Mouse (Mus musculus) heart, adult 9 months (tissue): Measurements from ENCODE around the gene Hsd3b6.
"Not testable (repeated sequence)": the region's sequence is repeated elsewhere in the genome, so short reads cannot be mapped to it uniquely, and the experiment has no call there.

ENCODE experiments used
- DNase-seq, 2 experiments: peaks; one replicate each; pipeline ENCODE4 v3.0.0; 2022; ENCODE audit warnings: low spot score in 2 of 2

Hsd3b6 gene

GRCm38 (mm10) chr3:98814101-98814670 lies at the start of gene Hsd3b6:
TSS of gene Hsd3b6 (minus strand) at chr3:98814443.
- no peak for DNase-seq

- no peak for DNase-seq
Measured at GRCm38 (mm10) chr3:98862800-98863199, 48.6 kb upstream of the Hsd3b6 start.

GRCm38 (mm10) chr3:98859576-98859975 lies 45.3 kb upstream of the Hsd3b6 start, which contains the start of gene Hsd3b1:
TSS of gene Hsd3b1 (minus strand) at chr3:98859794.
- no peak for DNase-seq

GRCm38 (mm10) chr3:98858051-98858450 lies 43.8 kb upstream of the Hsd3b6 start:
- no peak for DNase-seq

- DNase-seq, result no peak
Measured at GRCm38 (mm10) chr3:98856892-98857291, 42.6 kb upstream of the Hsd3b6 start.

DNA sequence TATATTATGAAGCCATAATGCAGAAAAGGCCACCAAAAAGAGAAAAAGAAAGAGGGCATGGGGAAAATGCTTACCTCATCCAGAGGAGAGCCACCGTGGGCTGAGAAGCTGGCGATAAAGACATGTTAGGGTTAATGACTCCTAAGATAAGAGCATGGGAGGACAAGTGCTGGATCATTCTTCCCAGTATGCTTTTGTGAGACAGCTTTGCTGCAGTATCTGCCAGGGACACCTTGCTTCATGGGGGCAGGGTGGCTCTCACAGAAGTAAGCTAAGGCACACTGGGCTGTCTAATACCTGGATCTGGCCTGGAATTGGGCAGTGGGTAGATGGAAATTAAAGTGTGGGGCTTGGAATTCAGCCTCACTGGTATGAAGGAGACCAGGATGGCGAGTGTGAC lies 40.9 kb upstream of the Hsd3b6 start:
- no peak for DNase-seq

DNA sequence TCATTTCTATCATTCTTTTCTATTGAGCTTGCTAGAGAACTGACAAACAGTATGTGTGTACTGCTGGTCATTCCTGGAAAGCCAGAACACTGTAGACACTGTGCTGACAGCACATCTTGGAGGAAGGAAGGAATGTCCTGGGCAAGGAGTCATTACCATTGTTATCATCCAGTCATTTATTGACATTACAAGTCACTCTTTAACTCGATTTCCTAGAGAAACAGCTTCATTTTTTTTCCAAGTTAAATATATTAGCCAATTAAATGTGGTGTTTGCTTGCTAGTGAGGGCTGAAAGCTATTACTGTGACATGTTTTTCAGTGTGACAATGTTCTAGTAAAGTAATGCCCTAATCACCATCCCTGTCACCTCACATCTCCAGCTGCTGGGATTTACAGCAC lies 39.4 kb upstream of the Hsd3b6 start:
- no peak for DNase-seq

GRCm38 (mm10) chr3:98853051-98853450 lies 38.8 kb upstream of the Hsd3b6 start:
- DNase-seq, result no peak

- no peak for DNase-seq
Measured at GRCm38 (mm10) chr3:98852631-98853030, 38.4 kb upstream of the Hsd3b6 start.

DNA sequence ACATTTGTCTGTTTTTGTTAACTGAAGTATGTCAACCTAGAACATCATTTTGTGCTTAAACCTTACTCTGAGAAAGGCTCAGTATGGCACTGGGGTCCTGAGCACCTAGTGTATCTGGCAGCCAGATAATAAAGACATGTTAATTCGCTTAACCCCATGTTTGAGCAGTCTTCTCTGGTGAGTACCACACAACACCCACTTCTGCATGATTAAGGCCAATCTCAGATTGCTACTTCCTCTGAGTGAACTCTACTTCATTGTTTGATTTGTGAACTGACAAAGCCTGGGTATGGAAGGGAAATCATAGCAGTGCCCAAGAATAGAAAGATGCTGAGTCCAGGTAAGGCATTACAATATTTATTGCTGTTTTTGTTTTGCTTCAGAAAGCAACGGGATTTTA lies 37.6 kb upstream of the Hsd3b6 start:
- no peak for DNase-seq

- DNase-seq, result no peak
Measured at GRCm38 (mm10) chr3:98850262-98850661, 36.0 kb upstream of the Hsd3b6 start.

DNA sequence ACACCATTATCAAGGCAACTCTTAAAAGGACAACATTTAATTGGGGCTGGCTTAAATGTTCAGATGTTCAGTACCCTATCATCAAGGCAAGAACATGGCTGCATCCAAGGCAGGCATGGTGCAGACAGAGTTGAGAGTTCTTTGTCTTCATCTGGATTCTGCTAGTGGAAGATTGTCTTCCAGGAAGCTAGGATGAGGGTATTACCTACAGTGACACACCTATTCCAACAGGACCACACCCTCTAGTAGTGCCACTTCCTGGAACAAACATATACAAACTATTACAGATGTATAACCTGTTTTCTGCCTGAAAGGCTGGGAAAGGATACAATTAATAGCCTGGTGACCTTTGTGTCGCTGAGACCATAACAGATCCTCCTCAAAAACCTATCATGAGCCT lies 34.7 kb upstream of the Hsd3b6 start:
- DNase-seq, result no peak

GRCm38 (mm10) chr3:98812653-98813052 lies 1.6 kb downstream of the Hsd3b6 start:
- not testable (repeated sequence) for DNase-seq

GRCm38 (mm10) chr3:98805032-98805431 lies 9.2 kb downstream of the Hsd3b6 start:
- DNase-seq, result not testable (repeated sequence)

DNA sequence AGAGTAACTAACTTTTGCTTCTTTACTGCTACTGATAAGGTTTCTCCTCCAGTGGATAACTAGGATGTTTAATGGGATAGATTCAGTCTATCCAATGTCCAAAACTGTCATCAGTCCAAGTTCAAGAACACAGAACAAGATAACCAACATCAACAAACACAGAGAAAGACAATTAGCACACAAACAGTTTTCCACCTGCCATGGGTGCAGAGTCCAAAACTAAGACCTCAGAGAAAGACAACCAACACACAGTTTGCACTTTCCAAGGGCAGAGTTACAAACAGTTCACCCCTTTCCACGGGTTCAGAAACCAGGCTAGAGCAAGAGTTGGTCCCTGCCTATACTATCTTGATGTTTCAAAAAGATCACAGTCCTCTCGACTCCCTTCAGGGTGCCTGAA lies 27.7 kb downstream of the Hsd3b6 start:
- DNase-seq, result no peak

DNA sequence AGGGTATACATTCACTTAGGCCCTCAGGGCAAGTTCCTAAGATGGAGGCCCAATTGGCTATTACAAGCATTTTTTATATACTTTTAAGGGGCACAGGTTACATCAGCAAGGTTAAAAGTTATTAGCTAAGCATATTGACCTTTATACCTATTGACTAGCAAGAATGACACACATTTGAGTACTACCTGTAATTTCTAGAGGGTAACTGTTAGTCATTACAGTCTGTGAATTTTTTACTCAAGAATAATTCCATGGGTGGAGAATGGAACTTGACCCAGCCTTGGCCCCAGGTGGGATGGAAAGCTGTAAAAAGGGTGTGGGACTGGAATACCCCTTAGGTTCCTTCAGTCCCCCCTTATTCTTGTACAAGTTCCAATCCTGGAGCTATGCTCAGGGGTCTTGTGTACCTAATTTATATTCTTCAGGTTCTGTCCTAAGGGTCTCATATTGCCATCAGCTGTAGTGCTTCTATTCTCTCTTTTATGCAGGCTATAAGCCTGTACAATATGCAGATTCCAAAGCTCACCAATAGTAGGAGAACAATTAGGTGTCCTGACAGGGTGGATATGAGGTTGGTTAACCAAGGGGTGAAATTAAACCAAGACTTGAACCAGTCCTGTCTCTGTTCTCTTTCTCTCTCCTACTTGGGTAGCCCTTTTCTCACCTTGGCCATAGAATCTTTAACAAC lies 31.9 kb downstream of the Hsd3b6 start:
- DNase-seq, result no peak

DNA sequence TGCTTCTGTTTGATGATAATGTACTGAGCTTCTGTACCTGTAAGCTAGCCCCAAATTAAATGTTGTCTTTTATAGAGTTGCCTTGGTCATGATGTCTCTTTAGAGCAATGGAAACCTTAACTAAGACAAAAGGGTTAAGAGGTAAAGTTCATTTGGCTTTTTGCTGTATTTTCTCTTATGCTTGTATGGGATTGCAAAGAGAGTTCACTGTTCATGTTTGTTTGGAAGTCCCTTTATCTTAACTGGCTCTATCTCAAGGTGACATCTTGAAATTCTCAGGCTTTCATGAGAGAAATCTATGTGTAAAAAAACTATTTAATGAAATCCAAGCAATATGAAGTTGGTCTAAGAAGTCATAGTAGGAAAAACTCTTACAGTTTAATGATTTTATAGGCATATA lies 33.3 kb downstream of the Hsd3b6 start:
- DNase-seq, result no peak

- peak; percentile 26 to 58 for DNase-seq
Measured at GRCm38 (mm10) chr3:98764155-98764554, 50.1 kb downstream of the Hsd3b6 start.

DNA sequence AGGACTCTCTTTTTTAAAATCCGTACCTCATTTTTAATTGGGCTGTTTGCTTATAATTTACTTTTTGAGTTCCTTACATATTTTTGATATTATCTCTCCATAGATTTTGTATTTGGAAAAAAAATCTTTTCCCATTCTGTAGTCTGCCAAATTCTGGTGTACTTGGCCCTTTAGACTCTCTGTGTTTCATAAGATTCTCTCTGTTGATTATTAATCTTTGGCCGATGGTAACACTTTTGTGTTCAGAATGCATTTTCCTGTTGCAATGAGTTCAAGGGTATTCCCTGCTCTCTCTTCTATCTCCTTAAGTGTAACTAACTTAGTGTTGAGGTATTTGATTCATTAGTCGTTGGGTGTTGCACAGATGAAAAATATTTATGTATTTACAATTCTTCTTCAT lies 57.4 kb downstream of the Hsd3b6 start:
- DNase-seq, result no peak
